In the genomic region with DNA sequence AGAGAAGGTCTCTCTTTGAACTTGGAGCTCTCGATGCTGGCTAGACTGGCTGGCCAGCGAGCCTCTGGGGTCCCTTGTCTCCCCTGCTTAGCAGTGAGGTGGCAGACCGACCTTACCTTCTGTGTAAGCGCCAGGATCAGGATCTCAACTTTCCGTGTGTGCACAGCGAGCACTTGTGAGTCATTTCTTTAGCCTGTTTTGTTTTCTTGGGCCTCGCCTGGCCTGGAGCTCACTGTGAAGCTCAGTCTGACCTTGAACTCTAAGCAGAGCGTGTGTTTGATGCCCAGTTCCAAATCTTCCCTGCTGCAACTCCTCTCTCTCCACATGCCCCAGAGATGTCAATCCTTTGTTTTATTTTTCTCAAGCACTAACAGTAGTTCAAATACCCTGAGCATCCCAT, we compare ENCODE assay signal across 16 mouse cellular contexts.
DNase-seq lines count a peak whose midpoint lies in the region; ATAC-seq and TF ChIP-seq lines count a peak whose summit lies in the region.
"Had no signal": no experiment of that assay in that cellular context is flagged by ENCODE, and none has a peak within 500 bp of the region (broad histone marks: within the 10 kb centered on the region; RNA-seq: fewer than 3 reads in every experiment).

No protein-coding gene starts in this region.

- peak overlapping the region; percentile 77; the same call in 1 of the 2 replicates for H3K27ac ChIP-seq in limb, embryonic 12.5 days
- no peak overlapping the region; the same call in 1 of the 2 replicates for H3K27ac ChIP-seq in limb, embryonic 10.5 days
- H3K27ac ChIP-seq in limb, embryonic 14.5 days (replicated peaks; ENCODE audit: low read depth, low read length), result peak overlapping the region; percentile 28; the same call in 1 of the 2 replicates
- H3K27ac ChIP-seq: heart, embryonic 15.5 days; stomach, embryonic 15.5 days had no signal

- H3K4me1 ChIP-seq in limb, embryonic 12.5 days (replicated peaks), result peaks cover 12% of the 10 kb centered on the region
- H3K4me1 ChIP-seq in limb, embryonic 10.5 days, result peaks cover 9% of the 10 kb centered on the region
- peaks cover 3% of the 10 kb centered on the region; the same call in 1 of the 2 replicates for H3K4me1 ChIP-seq in limb, embryonic 14.5 days (ENCODE audit: control insufficient read depth, insufficient read depth, low read length)
- H3K4me1 ChIP-seq: heart, embryonic 15.5 days had no signal

- DNase-seq in adrenal gland, adult 8-10 months, result peak; percentile 35
- DNase-seq in adrenal gland, postnatal 4 days (ENCODE audit: low spot score in 2 of 2), result no peak
- no peak for DNase-seq in limb, embryonic 10.5 days (ENCODE audit: low spot score)
- DNase-seq in R1 (ENCODE audit: low read depth, low spot score), result peak; percentile 45
- no peak for DNase-seq in limb, embryonic 14.5 days (ENCODE audit: low spot score)
- no peak for DNase-seq in thymus, postnatal 10 days (ENCODE audit: low spot score in 2 of 2)
- no peak for DNase-seq in left cerebral cortex, adult 18-20 months (ENCODE audit: low spot score in 2 of 2)
- DNase-seq: cerebellum, adult 2 months; gastrocnemius, postnatal 36 days; lung, postnatal 14 days; thymus, postnatal 36 days had no signal

- H3K4me2 ChIP-seq in limb, embryonic 12.5 days, result no peak overlapping the region
- H3K4me2 ChIP-seq in limb, embryonic 14.5 days (replicated peaks; ENCODE audit: low read depth, low read length, severe bottlenecking), result no peak overlapping the region
- H3K4me2 ChIP-seq: heart, embryonic 15.5 days; midbrain, embryonic 11.5 days; stomach, embryonic 15.5 days had no signal

- no peak overlapping the region for H3K4me3 ChIP-seq in limb, embryonic 12.5 days (replicated peaks)
- no peak overlapping the region for H3K4me3 ChIP-seq in limb, embryonic 10.5 days
- no peak overlapping the region for H3K4me3 ChIP-seq in limb, embryonic 14.5 days (replicated peaks; ENCODE audit: low read length)
- H3K4me3 ChIP-seq: heart, embryonic 15.5 days; stomach, embryonic 15.5 days had no signal

- peaks cover 2% of the 10 kb centered on the region; the same call in 1 of the 2 replicates for H3K9me3 ChIP-seq in limb, embryonic 12.5 days
- no peaks in the 10 kb centered on the region for H3K9me3 ChIP-seq in limb, embryonic 10.5 days (replicated peaks)
- peaks cover 3% of the 10 kb centered on the region; the same call in 1 of the 2 replicates for H3K9me3 ChIP-seq in limb, embryonic 14.5 days (ENCODE audit: control insufficient read depth, low read length)
- H3K9me3 ChIP-seq: heart, embryonic 15.5 days; stomach, embryonic 15.5 days had no signal

- H3K9ac ChIP-seq in limb, embryonic 12.5 days (replicated peaks), result no peak overlapping the region
- H3K9ac ChIP-seq in limb, embryonic 14.5 days (ENCODE audit: low read depth, low read length, severe bottlenecking), result no peak overlapping the region
- H3K9ac ChIP-seq: heart, embryonic 15.5 days; stomach, embryonic 15.5 days had no signal

- H3K27me3 ChIP-seq in limb, embryonic 12.5 days, result no peaks in the 10 kb centered on the region
- no peaks in the 10 kb centered on the region for H3K27me3 ChIP-seq in limb, embryonic 10.5 days (ENCODE audit: low read depth, poor library complexity, severe bottlenecking)
- no peaks in the 10 kb centered on the region for H3K27me3 ChIP-seq in limb, embryonic 14.5 days (ENCODE audit: control insufficient read depth, insufficient read depth, low read length)
- H3K27me3 ChIP-seq: heart, embryonic 15.5 days; stomach, embryonic 15.5 days had no signal

- 79% methylated on average over 8 of the region's 8 CpGs for WGBS in limb, embryonic 12.5 days
- WGBS in limb, embryonic 10.5 days, result 91% methylated on average over 8 of the region's 8 CpGs
- WGBS in limb, embryonic 14.5 days, result 73% methylated on average over 8 of the region's 8 CpGs

- no peaks in the 10 kb centered on the region for H3K36me3 ChIP-seq in limb, embryonic 12.5 days
- H3K36me3 ChIP-seq in limb, embryonic 10.5 days, result no peaks in the 10 kb centered on the region
- no peaks in the 10 kb centered on the region for H3K36me3 ChIP-seq in limb, embryonic 14.5 days (ENCODE audit: control insufficient read depth, insufficient read depth, low read length)
- H3K36me3 ChIP-seq: heart, embryonic 15.5 days; stomach, embryonic 15.5 days had no signal

- TF ChIP-seq POLR2A in limb, embryonic 14.5 days (IDR thresholded peaks at IDR 0.05; ENCODE audit: borderline replicate concordance, extremely low read depth, insufficient read depth, insufficient read length), result no peak

- no peak for ATAC-seq in limb, embryonic 12.5 days (ENCODE audit: insufficient number of reproducible peaks, insufficient read depth, low FRiP score, low TSS enrichment, low read depth)
- no peak for ATAC-seq in limb, embryonic 14.5 days (ENCODE audit: low FRiP score, low read depth)
- ATAC-seq: intestine, embryonic 16.5 days had no signal

Comparison
In these comparisons a context has a peak if more than half of its experiments do, and no peak if none do; other contexts are left out.
1. DNase-seq: peak in adrenal gland, adult 8-10 months (single experiment) and R1 (single experiment); none in adrenal gland, postnatal 4 days (0 of 2), limb, embryonic 10.5 days (single experiment), limb, embryonic 14.5 days (single experiment), thymus, postnatal 10 days (0 of 2) and left cerebral cortex, adult 18-20 months (0 of 2).